Mouse (Mus musculus): ENCODE data around the gene Asz1. TPM values are rescaled to one million over a fixed set of nuclear protein-coding genes. Genes with fewer than 3 reads are reported as not detected.

The Asz1 gene
- total RNA-seq (2021): not detected
- long read RNA-seq, experiment 1: 0 reads
- long read RNA-seq, experiment 2: 0 reads

- intact Hi-C loops (cut with DNase I): no loop called here
- no peak for DNase-seq (ENCODE audit: extremely low spot score in 1 of 2, low spot score in 2 of 2)
- H3K27ac ChIP-seq: no peak within 1 kb of the TSS
- no peak within 1 kb of the TSS for H3K4me3 ChIP-seq
- no peak for TF ChIP-seq CTCF (IDR thresholded peaks at IDR 0.05)
These were observed at the start of gene Asz1 for GRCm38 (mm10) chr6:18108934-18109333. Gene Asz1, minus strand, starts transcription at chr6:18109061.

- intact Hi-C loops (cut with DNase I): no loop called here
- Histone ChIP-seq H3K27ac (no peak overlapping the region), H3K4me3 (no peak overlapping the region)
- DNase-seq (ENCODE audit: extremely low spot score in 1 of 2, low spot score in 2 of 2): no peak
- no peak for TF ChIP-seq CTCF (IDR thresholded peaks at IDR 0.05)
These were observed 44.2 kb upstream of the Asz1 start for GRCm38 (mm10) chr6:18153031-18153430.

GRCm38 (mm10) chr6:18135246-18135645 lies 26.4 kb upstream of the Asz1 start:
- no peak for DNase-seq (ENCODE audit: extremely low spot score in 1 of 2, low spot score in 2 of 2)
- Histone ChIP-seq H3K27ac (no peak overlapping the region), H3K4me3 (no peak overlapping the region)
- intact Hi-C loops (cut with DNase I): no loop called here
- peak; percentile 45 for TF ChIP-seq CTCF (IDR thresholded peaks at IDR 0.05)

- H3K4me3 ChIP-seq: no peak overlapping the region
- no peak for TF ChIP-seq CTCF (IDR thresholded peaks at IDR 0.05)
- no peak overlapping the region for H3K27ac ChIP-seq
- DNase-seq (ENCODE audit: extremely low spot score in 1 of 2, low spot score in 2 of 2): no peak
- intact Hi-C loops (cut with DNase I): no loop called here
These were observed 19.2 kb upstream of the Asz1 start for GRCm38 (mm10) chr6:18128059-18128458.

GRCm38 (mm10) chr6:18127206-18127983 lies 18.5 kb upstream of the Asz1 start:
- no peak overlapping the region for H3K27ac ChIP-seq
- TF ChIP-seq CTCF (IDR thresholded peaks at IDR 0.05): no peak

GRCm38 (mm10) chr6:18096861-18097260 lies 12.0 kb downstream of the Asz1 start:
- intact Hi-C loops (cut with DNase I): no loop called here
- no peak overlapping the region for H3K27ac ChIP-seq
- TF ChIP-seq CTCF (IDR thresholded peaks at IDR 0.05): no peak

More at GRCm38 (mm10) chr6:18127206-18127983, 18.5 kb upstream of the Asz1 start:
- intact Hi-C loops (cut with DNase I): no loop called here
- DNase-seq (ENCODE audit: extremely low spot score in 1 of 2, low spot score in 2 of 2): no peak
- H3K4me3 ChIP-seq: no peak overlapping the region

GRCm38 (mm10) chr6:18089098-18089497 lies 19.8 kb downstream of the Asz1 start:
- H3K4me3 ChIP-seq: no peak overlapping the region
- intact Hi-C loops (cut with DNase I): loop anchor here (5.0 kb wide), 1 partner anchor 728 kb away; no protein-coding TSS in a partner anchor
- DNase-seq (ENCODE audit: extremely low spot score in 1 of 2, low spot score in 2 of 2): no peak
- H3K27ac ChIP-seq: no peak overlapping the region
- TF ChIP-seq CTCF (IDR thresholded peaks at IDR 0.05): no peak

More at GRCm38 (mm10) chr6:18096861-18097260, 12.0 kb downstream of the Asz1 start:
- DNase-seq (ENCODE audit: extremely low spot score in 1 of 2, low spot score in 2 of 2): no peak
- H3K4me3 ChIP-seq: no peak overlapping the region

GRCm38 (mm10) chr6:18087160-18087804 lies 21.6 kb downstream of the Asz1 start:
- DNase-seq (ENCODE audit: extremely low spot score in 1 of 2, low spot score in 2 of 2): no peak
- H3K27ac ChIP-seq: no peak overlapping the region
- TF ChIP-seq CTCF (IDR thresholded peaks at IDR 0.05): peak; percentile 64
- H3K4me3 ChIP-seq: no peak overlapping the region
- intact Hi-C loops (cut with DNase I): loop anchor here (1.0 to 5.0 kb wide), 2 partner anchors 286 to 730 kb away; no protein-coding TSS in a partner anchor

GRCm38 (mm10) chr6:18078615-18079014 lies 30.2 kb downstream of the Asz1 start:
- intact Hi-C loops (cut with DNase I): loop anchor here (2.0 to 5.0 kb wide), 2 partner anchors 156 to 404 kb away; no protein-coding TSS in a partner anchor
- H3K4me3 ChIP-seq: no peak overlapping the region
- TF ChIP-seq CTCF (IDR thresholded peaks at IDR 0.05): peak; percentile 78
- H3K27ac ChIP-seq: no peak overlapping the region
- DNase-seq (ENCODE audit: extremely low spot score in 1 of 2, low spot score in 2 of 2): no peak

- Histone ChIP-seq H3K4me3 (no peak overlapping the region), H3K27ac (no peak overlapping the region)
- DNase-seq (ENCODE audit: extremely low spot score in 1 of 2, low spot score in 2 of 2): no peak
- no peak for TF ChIP-seq CTCF (IDR thresholded peaks at IDR 0.05)
- intact Hi-C loops (cut with DNase I): loop anchor here (5.0 kb wide), 1 partner anchor 155 kb away; no protein-coding TSS in a partner anchor
These were observed 31.9 kb downstream of the Asz1 start for GRCm38 (mm10) chr6:18076986-18077385.

- no peak for TF ChIP-seq CTCF (IDR thresholded peaks at IDR 0.05)
- intact Hi-C loops (cut with DNase I): loop anchor here (5.0 kb wide), 1 partner anchor 154 kb away; no protein-coding TSS in a partner anchor
These were observed 32.3 kb downstream of the Asz1 start for GRCm38 (mm10) chr6:18076577-18076976.

GRCm38 (mm10) chr6:18057899-18058298 lies 51.0 kb downstream of the Asz1 start:
- TF ChIP-seq CTCF (IDR thresholded peaks at IDR 0.05): no peak
- intact Hi-C loops (cut with DNase I): no loop called here
- H3K4me3 ChIP-seq: no peak overlapping the region
- no peak for DNase-seq (ENCODE audit: extremely low spot score in 1 of 2, low spot score in 2 of 2)
- no peak overlapping the region for H3K27ac ChIP-seq

More at GRCm38 (mm10) chr6:18076577-18076976, 32.3 kb downstream of the Asz1 start:
- H3K27ac ChIP-seq: no peak overlapping the region
- no peak overlapping the region for H3K4me3 ChIP-seq
- DNase-seq (ENCODE audit: extremely low spot score in 1 of 2, low spot score in 2 of 2): no peak

Data from left cerebral cortex, adult 2 months (tissue).